Mouse (Mus musculus): ENCODE measurements around the gene Ndst2.

The Ndst2 gene

GRCm38 (mm10) chr14:20733952-20734774 is at the start of gene Ndst2:
Gene Ndst2 (minus strand): TSS chr14:20734562.
- DNase-seq (ENCODE audit: low spot score) = peak; percentile 85

- no peak for DNase-seq (ENCODE audit: low spot score)
These were observed 49.2 kb upstream of the Ndst2 start for GRCm38 (mm10) chr14:20783526-20783925.

- no peak for DNase-seq (ENCODE audit: low spot score)
These were observed 48.5 kb upstream of the Ndst2 start for GRCm38 (mm10) chr14:20782860-20783259.

GRCm38 (mm10) chr14:20780217-20780616 is 45.9 kb upstream of the Ndst2 start:
- DNase-seq (ENCODE audit: low spot score) = no peak

- DNase-seq (ENCODE audit: low spot score) = peak; percentile 31
These were observed 44.1 kb upstream of the Ndst2 start for GRCm38 (mm10) chr14:20778496-20778895.

GRCm38 (mm10) chr14:20775661-20776060 is 41.3 kb upstream of the Ndst2 start:
- no peak for DNase-seq (ENCODE audit: low spot score)

- no peak for DNase-seq (ENCODE audit: low spot score)
These were observed 39.0 kb upstream of the Ndst2 start for GRCm38 (mm10) chr14:20773410-20773809.

- DNase-seq (ENCODE audit: low spot score) = no peak
These were observed 38.4 kb upstream of the Ndst2 start for GRCm38 (mm10) chr14:20772808-20773207.

- DNase-seq (ENCODE audit: low spot score) = no peak
These were observed 37.6 kb upstream of the Ndst2 start for GRCm38 (mm10) chr14:20771941-20772340.

GRCm38 (mm10) chr14:20768581-20768980 is 34.2 kb upstream of the Ndst2 start:
- peak; percentile 50 for DNase-seq (ENCODE audit: low spot score)

GRCm38 (mm10) chr14:20767936-20768335 is 33.6 kb upstream of the Ndst2 start:
- DNase-seq (ENCODE audit: low spot score) = no peak

- peak; percentile 93 for DNase-seq (ENCODE audit: low spot score)
These were observed 31.4 kb upstream of the Ndst2 start for GRCm38 (mm10) chr14:20765642-20766258.

GRCm38 (mm10) chr14:20764942-20765341 is 30.6 kb upstream of the Ndst2 start:
- DNase-seq (ENCODE audit: low spot score) = no peak

- no peak for DNase-seq (ENCODE audit: low spot score)
These were observed 24.5 kb upstream of the Ndst2 start for GRCm38 (mm10) chr14:20758768-20759435.

GRCm38 (mm10) chr14:20757370-20757907 is 23.1 kb upstream of the Ndst2 start:
- peak; percentile 39 for DNase-seq (ENCODE audit: low spot score)

- no peak for DNase-seq (ENCODE audit: low spot score)
These were observed 19.4 kb upstream of the Ndst2 start for GRCm38 (mm10) chr14:20753792-20754191.

GRCm38 (mm10) chr14:20750503-20750902 is 16.1 kb upstream of the Ndst2 start:
- no peak for DNase-seq (ENCODE audit: low spot score)

- DNase-seq (ENCODE audit: low spot score) = no peak
These were observed 15.2 kb upstream of the Ndst2 start for GRCm38 (mm10) chr14:20749494-20750051.

- no peak for DNase-seq (ENCODE audit: low spot score)
These were observed 14.0 kb upstream of the Ndst2 start for GRCm38 (mm10) chr14:20748388-20748787.

- no peak for DNase-seq (ENCODE audit: low spot score)
These were observed 12.6 kb upstream of the Ndst2 start for GRCm38 (mm10) chr14:20746935-20747334.

GRCm38 (mm10) chr14:20743614-20744013 is 9.3 kb upstream of the Ndst2 start:
- DNase-seq (ENCODE audit: low spot score) = no peak

- DNase-seq (ENCODE audit: low spot score) = no peak
These were observed 6.9 kb upstream of the Ndst2 start for GRCm38 (mm10) chr14:20741301-20741700.

All from layer of hippocampus, adult 11-12 months (tissue).